Mouse (Mus musculus) liver, postnatal 0 days (tissue): ENCODE measurements at regions not wholly inside any gene's neighbourhood (a gene's known extent, or its start where the extent isn't known, plus 50 kb on each side); places are given as distances from the start of the nearest gene placed in this dataset.

Experiments
- CTCF ChIP-seq: sonication (generic); IDR thresholded peaks from 2 replicates; pipeline ENCODE4 v1.5.1; 2016; ENCODE audit warnings: antibody characterized with exemption, low read depth
- EP300 ChIP-seq: IDR thresholded peaks from 2 replicates; pipeline ENCODE4 v1.6.1; 2016; ENCODE audit warnings: antibody characterized with exemption, low read depth, mild to moderate bottlenecking

- TF ChIP-seq CTCF (no peak), EP300 (no peak)
Observed at GRCm38 (mm10) chr1:186855474-186856036, 106.4 kb upstream of the Rrp15 start.
